Mouse (Mus musculus): ENCODE results near the gene Lrsam1.

The Lrsam1 gene

DNA sequence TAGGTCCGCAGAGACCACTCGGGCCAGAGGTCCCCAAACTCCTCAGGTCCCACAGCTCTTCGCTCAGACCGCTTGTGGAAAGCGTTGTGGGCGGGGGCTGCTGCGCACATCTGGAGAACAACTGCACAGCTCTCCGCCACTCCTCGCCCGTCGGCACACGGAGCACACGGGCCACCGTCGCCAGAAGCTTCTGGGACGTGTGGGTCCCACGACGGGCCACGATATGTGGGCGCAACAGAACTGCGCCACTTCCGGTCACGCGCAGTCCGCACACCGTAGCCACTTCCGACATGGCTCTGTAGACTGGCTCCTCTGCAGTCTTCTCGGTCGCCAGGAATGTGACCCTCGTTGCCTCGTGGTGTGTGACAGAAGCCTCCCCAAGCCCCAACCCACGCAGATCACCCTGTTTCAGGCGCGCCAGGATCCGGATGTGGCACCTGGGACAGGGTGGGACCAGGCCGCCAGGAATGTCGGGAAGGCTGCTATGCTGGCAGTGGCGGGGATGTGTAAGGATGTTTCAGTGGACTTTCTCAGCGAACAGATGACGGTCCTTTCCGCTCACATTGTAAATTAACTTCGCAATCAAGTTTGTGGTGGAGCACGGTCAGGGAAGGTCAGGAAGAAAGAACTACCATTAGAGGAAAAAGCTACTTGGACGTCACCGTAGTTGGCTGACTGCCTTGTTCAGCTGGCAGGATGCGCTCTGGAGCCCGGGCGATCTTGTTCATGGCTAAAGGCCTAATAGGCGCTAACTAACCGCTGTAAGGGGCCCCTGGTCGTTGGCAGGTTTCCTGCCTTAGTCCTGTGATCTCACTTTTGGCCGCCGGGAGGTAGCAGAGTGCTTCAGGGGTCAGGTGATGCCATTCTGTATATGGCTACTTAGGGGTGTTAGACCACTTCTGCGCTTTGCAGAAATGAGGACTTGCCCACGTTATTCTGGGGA, 5.5 kb upstream of the Lrsam1 start:
- peak; percentile 92 to 93 for DNase-seq

DNA sequence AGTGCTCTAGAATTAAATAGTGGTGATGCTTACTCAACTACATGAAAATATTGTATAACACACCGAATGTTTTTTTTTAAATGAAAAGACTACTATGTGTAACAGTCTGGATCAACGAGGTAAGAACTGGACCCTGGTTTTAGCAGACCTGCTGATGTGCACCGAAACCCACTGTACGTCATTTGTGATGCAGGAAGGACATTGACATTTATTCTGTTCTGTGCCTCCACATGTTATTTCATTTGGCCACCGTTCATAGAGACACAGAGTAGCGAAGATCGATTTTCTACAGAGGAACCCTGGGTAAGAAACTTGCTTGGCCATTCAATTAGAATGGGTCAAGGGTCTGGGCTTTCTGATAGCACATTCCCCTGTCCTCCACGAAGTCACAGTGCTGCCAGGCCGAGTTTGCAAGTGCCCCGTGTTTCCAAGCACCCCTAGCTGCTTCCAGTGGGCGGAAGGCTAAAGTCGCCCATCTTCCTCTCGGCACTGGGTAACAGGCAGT, 4.8 kb upstream of the Lrsam1 start:
- no peak for DNase-seq

DNA sequence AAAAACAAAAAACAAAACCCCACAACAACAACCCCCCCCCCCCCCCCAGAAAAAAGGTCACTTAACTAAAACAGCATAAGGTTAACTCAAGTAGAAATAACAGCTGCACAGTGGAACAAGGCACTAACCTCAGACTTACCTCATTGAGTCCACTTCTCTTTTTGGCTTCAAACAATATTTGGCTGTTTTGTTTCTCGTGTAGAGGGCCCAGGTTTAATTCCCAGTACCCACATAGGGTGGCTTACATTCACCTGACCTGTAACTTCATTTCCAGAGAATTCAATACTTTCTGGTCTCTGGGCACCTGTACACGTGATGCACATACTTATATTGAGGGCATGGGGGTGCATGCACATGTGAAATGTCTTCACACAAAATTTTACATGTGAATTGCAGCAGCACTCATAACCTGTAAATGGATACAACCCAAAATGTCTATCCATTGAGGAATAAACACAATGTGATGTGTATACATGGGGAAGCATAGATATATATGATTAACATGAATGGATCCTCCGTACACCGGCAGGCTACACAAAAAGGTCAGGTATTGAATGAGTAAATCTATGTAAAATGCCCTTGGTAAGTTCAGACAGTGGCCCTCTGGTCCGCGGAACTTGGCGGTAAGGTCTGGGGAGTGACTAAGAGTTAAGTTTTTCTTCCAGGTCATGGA, 4.2 kb upstream of the Lrsam1 start:
- no peak for DNase-seq

DNA sequence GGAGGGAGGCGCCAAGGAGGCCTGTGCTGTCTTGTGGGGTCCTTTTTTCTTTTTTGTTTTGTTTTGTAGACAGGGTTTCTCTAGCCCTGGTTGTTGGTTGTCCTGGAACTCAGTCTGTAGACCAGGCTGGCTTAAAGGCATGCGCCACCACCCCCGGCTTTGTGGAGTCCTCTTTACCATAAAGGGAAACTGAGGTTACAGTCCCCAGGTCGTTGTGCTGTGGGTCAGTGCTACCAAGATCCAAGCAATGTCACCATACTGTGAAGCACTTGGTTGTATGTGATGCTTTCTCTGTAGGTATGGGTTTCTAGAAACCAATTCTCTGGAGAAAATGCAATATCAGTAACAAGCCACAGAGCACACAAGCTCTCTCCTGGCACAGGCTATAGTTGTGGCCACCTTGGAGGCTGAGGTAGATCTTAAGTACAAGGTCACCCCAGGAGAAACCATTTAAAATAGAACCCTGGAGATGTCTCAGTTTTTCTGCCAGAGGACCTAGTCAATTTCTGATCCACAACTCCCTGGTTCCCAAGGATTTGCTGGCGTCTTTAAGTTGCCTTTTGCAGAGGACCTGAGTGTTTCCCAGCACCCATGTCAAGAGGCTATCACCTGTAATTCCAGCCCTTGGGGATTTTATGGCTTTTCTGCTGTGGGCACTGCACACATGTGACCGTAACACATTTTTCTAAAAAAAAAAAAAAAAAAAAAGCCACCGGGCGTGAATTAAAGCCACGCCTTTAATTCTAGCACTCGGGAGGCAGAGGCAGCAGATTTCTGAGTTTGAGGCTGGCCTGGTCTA, 3.4 kb upstream of the Lrsam1 start:
- DNase-seq, result no peak

DNA sequence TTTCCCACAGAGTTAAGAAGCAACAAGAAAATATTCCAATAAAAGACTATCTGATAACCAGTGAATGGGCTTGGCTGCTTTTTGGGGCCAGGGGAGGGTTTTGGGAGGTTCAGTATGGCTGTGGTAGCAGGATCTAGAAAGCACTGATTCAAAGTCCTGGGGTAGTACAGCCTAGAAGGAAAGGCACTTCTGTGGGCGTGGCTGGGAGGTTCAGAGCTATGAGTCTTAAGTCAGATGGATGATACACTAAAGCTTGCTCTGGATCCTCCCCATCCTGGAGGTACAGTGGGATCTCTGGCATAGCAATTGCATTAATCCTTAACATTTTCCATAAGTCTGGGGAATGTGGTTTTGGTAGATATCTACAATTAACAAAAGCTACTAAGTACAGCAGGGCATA, 2.6 kb upstream of the Lrsam1 start:
- no peak for DNase-seq

DNA sequence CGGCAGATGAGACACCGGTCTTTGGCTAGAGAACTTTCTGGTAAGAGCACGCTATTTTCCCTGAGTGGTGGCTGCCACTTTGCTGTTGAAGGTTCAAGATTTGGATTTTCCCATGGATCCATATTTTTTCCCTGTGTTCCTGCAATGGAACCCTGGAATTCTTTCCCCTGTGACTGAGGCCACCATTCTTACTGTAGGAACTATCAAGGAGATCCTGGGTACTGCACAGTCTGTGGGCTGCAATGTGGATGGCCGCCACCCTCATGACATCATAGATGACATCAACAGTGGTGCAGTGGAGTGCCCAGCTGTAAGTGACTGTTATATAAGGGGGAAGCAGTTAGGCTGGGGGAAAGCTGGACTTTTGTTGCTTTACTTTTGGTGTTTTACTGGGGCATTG, 2.1 kb upstream of the Lrsam1 start:
- no peak for DNase-seq

DNA sequence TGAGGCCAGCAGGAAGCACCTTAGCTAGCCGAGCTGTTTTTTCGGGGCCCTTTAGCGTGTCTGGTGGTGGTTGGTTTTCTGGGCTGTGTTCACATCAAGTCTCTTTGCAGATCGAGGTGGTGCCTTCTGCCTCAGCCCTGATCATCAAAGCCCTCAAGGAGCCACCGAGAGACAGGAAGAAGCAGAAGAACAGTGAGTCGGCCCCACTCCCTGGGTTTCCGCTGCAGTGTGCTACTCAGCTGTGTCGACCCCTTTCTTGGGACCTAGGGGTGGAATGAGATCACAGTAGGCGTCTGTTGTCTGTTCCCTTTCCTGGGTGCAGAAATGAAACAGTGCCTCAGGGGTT, 1.4 kb upstream of the Lrsam1 start:
- DNase-seq, result no peak

DNA sequence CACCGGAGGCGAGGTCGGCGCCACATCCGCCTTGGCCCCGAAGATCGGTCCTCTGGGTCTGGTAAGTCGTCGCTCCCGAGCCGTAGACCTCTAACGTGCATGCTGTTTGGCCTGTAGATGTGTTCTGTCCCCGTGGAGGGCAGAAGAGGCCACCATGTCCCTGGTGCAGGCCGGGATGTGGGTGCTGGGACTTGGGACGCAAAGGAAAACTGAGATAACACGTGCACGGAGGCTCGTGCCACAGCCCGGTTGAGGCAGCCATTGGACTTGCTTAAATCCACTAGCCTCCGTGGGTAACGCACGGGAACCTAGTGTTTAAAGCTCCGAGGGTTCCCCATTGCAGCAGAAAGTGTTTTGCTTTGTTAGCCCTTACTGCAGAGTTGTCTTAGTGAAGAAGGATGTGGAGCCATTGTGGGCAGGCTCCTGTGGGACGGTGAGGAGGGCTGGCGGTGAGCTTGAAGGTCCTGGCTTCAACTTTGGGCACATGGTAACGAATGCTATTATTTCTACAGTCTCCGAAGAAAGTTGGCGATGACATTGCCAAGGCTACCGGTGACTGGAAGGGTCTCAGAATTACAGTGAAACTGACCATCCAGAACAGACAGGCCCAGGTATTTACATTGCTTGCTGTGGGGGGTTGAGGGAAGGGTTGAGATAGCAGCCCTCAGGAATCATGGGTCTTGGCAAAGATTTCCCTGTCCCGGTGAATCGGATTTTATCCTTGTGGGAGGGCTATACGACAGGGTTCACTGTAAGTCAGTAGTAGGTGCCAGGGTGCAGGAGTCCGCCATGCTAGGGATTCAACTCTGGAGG, 854 bp upstream of the Lrsam1 start:
- DNase-seq, result peak in 1 of 2 experiments; percentile 28

DNA sequence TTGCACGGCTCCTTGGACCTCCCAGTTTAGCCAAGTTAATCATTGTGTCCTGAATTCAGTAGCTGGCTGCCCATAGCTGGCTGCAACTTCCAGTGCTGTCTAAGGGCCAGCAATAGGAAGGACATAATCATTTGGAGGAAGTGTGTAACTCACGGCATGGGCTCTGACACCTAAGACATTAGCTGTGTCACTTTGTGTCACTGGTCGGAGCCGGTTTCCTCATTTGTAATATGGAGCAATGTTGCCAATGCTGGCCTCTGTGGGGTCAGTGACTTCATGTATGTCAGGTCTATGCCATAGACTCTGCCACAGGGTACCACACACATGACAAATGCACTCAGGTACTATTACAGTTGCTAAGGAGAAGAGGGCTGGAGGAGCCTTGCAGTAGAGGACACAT, 1.1 kb downstream of the Lrsam1 start:
- no peak for DNase-seq

DNA sequence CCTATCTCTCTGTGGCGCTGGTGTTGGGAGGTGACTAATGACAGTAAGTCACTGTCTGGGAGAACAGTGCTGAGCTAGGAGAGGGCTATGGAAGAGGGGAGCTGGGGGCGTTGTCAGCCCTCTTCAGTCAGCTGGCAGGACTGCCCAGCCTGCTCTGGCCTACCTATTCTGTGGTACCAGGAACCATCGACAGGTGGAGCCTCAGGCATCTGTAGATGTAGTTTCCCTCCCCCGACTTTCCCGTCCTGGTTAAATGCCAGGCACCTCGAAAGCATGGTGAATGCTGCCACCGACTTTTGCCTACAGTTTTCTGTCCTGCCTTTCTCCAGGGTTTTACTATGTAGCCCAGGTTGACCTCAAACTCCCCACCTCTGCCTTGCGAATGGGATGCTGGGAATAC, 4.1 kb downstream of the Lrsam1 start:
- peak; percentile 62 to 63 for DNase-seq

DNA sequence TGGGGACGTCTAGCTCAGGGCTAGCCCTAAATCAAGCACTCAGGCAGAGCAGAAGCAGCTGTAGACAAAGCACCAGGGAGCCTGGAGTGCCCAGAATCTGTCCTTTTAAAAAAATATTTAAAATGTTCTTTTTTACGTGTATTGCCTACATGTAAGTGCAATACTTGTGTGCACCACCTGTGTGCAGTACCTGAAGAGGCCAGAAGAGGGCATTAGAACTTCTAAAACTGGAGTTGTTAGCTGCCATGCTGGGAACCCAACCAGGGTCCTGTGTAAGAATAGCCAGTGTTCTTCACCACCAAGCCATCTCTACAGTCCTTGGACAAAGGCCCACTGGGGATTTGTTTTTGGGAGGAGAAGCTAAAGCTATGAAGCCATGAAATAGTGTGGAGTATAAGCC, 6.8 kb downstream of the Lrsam1 start:
- DNase-seq, result peak in 1 of 2 experiments; percentile 29

DNA sequence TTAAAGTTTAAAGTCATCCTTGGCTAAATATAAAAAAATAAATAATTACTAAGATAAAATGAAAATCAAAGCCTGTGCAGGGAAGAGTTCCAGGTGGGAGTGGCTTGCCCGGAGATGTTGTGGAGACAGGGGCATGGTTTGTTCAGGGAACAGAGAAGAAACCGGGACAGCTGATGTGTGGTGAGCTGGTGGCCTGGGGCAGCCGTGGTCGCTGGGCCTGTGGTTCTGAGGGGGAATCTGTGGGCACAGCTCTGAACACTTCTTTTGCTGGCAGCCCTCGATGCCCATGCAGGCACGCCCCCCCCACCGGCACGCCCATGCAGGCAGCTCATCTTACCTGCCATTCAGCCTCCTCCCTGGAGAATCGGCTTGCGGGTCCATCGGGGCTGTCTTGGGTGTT, 14.0 kb downstream of the Lrsam1 start:
- DNase-seq, result no peak

DNA sequence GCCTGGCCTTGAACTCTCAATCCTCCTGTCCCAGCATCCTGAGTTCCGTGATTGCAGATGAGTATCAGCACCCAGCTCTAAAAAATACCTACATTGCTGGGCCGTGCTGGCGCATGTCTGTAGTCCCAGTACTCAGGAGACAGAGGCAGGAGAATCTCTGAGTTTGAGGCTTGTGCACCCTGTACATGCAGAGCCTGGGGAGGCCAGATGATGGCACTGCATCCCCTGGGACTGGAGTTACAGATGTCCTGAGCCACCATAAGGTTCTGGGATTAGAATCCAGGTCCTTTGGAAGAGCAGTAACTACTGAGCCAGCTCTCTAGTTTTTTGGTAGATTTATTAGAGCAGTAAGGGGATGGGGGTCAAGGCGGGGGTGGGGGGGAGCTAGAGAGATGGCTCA, 20.9 kb downstream of the Lrsam1 start:
- DNase-seq, result no peak

DNA sequence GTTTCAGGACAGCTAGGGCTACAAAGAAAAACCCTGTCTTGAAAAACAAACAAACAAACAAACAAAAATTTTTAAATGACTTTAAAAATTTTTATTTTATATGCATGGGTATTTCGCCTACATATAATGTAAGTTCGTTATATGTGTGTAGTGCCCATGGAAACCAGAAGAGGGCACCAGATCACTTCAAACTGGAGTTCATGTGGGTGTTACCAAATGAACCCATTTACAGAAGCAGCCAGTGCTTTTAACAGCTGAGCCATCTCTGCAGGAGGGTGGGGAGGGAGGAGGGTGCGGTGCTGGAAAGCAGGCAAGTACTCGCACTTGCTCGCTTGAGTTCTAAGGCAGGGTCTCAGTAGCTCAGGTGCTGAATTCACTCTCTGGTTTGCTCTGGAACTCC, 22.0 kb downstream of the Lrsam1 start:
- DNase-seq, result peak; percentile 71 to 83

DNA sequence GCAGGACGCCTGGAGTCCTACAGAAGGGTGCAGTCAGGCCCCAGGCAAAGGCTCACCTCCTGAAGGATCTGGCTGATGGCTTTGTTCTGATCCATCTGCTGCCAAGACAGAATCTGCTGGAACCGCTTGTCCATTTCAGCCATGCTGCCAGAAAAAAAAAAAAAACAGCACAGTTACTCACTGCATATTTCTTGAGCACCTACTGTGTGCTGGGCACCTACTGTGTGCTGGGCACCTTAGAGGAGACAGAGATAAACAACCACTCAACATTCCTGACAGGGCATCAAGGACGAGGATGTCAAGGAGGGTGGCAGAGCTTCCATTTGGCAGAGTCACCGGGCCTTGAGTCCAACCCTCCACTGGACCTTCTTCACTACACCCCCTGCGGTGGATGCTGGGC, 22.7 kb downstream of the Lrsam1 start:
- DNase-seq, result no peak

DNA sequence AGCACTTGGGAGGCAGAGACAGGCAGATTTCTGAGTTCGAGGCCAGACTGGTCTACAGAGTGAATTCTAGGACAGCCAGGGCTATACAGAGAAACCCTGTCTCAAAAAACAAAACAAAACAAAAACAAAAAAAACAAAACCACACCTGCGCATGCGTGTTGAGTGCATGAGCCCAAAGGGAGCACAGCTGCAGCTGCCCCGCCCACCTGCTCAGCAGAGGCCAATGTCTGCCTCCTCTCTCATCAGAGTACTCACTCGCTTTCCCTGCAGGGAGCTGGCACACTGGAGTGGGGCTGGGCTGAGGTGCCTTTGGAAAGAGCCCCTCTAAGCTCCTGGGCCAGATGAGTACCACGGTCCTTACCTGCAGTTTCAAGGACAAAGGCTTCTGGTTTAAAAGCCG, 29.7 kb downstream of the Lrsam1 start:
- DNase-seq, result no peak

DNA sequence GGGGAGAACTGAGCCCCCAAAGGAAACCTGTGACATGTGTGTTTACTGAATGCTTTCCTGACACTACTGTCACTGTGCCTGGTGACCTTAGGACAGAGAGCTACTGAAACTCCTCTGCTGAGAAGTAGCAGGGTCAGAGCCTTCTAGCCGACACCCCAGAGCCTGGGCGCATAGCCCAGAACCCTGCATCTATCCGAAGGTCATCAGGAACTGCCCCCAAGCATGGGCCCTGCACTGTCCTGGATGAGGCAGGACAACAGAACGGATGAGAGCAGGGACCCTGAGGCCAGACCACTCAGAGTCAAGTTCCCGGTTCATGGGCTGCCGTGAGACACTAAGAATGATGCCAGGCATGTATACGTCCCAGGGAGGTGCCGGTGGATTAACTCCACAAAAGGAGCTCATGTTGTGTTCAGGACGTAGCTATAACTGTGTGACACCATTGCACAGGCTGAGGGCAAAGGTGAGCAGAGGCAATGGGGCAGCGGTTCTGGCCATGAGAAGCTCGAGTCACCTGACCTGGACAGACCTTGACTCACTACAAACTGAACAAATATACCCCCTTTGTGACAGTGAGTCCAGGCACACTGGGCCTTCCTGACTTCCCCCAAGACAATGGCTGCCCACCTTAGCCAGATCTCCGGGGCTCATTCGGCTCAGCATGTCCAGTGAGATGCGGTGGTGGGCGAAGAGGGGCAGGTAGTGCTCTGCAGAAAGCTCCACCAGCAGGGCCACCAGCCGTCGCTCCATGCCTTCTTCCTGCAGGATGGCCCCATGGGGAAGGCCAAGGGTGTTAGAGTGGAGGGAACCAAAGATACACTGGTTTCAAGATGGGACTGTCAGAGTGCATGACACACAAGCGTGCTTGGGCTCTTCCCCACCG, 32.2 kb downstream of the Lrsam1 start:
- no peak for DNase-seq

DNA sequence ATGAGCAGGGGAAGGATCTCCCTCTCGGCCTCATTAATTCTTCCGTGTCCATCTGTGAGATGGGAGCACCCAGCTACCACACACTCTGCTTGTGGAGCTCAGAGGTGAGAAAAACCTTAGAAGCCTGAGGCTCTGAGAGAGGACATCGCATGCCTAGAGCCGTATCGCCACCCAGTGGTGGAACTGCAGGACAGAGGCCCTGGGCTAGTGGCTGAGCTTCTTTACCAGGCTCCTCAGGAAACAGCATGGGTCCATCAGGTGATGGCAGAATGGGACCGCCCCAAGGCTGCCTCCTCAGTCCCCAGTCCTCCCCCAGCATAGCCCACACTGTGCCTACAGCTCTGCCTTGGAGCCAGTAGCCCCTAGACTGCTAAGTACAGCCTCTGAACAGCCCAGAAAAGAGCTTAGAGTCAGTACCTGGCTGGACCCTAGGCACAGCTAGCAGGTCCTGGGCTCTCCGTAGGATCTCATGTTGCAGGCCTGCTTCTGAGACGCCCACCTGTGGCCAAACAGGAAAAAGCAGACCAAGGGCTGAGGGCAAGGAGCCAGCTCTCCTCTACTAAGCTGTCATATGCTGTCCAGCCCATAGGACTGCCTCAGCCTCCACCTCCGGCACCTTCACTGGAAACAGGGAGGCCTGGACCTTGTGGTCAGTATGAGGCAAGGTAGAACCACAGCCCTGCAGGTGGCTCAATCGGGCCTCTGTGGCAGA, 33.0 kb downstream of the Lrsam1 start:
- peak; percentile 91 to 92 for DNase-seq

DNA sequence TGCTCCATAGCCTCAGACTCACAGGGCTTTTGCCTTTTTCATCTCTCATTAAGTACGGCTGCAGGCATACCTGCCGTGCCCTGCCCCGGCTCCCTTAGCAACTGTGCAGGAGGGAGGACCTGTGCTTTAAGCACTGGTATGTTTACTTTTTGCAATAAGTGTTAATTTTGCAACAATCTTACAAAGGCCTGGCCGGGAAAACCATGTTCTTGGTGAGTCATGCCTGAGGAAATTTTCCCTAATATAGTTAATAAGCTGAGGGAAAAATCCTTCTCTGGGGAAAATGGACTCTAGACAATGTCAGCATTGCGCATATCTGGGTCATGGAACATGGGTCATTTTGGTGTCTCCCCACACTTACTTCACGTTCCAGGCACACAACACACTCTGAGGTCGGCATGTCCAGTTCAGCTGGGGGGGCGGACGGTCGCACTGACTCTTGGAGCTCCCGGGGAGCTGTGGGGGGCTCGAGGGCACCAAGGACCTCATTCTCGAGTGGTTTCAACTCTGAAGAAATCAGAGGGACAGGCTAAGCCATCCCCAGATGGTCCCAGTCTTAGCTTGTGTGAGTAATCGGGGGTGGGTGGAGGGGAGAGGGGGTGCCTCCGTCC, 33.7 kb downstream of the Lrsam1 start:
- peak in 1 of 2 experiments; percentile 26 for DNase-seq
